ENCODE assay signal across 42 mouse cellular contexts in genomic region chr15:84080069-84080468, GRCm38 (mm10). TPM values are rescaled to one million over a fixed set of nuclear protein-coding genes. Genes with fewer than 3 reads are reported as not detected.
A peak's percentile ranks its signal among the peaks of the same experiment; 100 is the strongest.
DNase-seq lines count a peak whose midpoint lies in the region; ATAC-seq lines count a peak whose summit lies in the region.
"Had no signal": no experiment of that assay in that cellular context is flagged by ENCODE, and none has a peak within 500 bp of the region (broad histone marks: within the 10 kb centered on the region; RNA-seq: fewer than 3 reads in every experiment).

No protein-coding gene starts in this region.

- H3K9ac ChIP-seq in liver, embryonic 11.5 days (ENCODE audit: low read depth, low read length), result no peak overlapping the region
- H3K9ac ChIP-seq: embryonic facial prominence, embryonic 13.5 days; hindbrain, embryonic 13.5 days; limb, embryonic 15.5 days; liver, embryonic 14.5 days had no signal

- H3K4me2 ChIP-seq in liver, embryonic 11.5 days, result no peak overlapping the region
- H3K4me2 ChIP-seq: embryonic facial prominence, embryonic 13.5 days; hindbrain, embryonic 13.5 days; limb, embryonic 15.5 days had no signal

- H3K27me3 ChIP-seq in liver, embryonic 11.5 days (replicated peaks; ENCODE audit: control insufficient read depth, insufficient read depth, low read length), result peaks cover 4% of the 10 kb centered on the region; the same call in 1 of the 2 replicates

- WGBS in liver, embryonic 11.5 days, result 48% methylated on average over 7 of the region's 7 CpGs

- DNase-seq in heart, postnatal 10 days, result peak; percentile 21 to 30
- DNase-seq in heart, adult 8-10 months (ENCODE audit: low spot score), result no peak
- peak; percentile 17 for DNase-seq in ovary, adult 18-20 months (ENCODE audit: low spot score)
- no peak for DNase-seq in ovary, postnatal 10 days (ENCODE audit: low spot score)
- DNase-seq in lung, postnatal 14 days, result peak; percentile 62
- DNase-seq in cerebellum, postnatal 36 days, result no peak
- DNase-seq in liver, embryonic 11.5 days (ENCODE audit: low spot score), result no peak
- no peak for DNase-seq in MN1 (ENCODE audit: low spot score)
- DNase-seq: adrenal gland, adult 8-10 months; cerebellum, adult 8-10 months; cerebellum, postnatal 25 days; embryo, embryonic 11 days; gastrocnemius, adult 2 months; gastrocnemius, postnatal 36 days; heart, adult 2 months; heart, postnatal 36 days; kidney, adult 9 months; kidney, postnatal 25 days; right cerebral cortex, postnatal 4 days; thymus, adult 18-20 months; thymus, postnatal 36 days had no signal

- no peak for ATAC-seq in liver, embryonic 11.5 days (replicated peaks; ENCODE audit: low FRiP score)
- ATAC-seq: forebrain, embryonic 16.5 days; intestine, postnatal 0 days; midbrain, embryonic 16.5 days had no signal

- intact Hi-C loops in heart, postnatal 10 days (cut with DNase I), result no loop called here

- H3K4me1 ChIP-seq in liver, embryonic 11.5 days (replicated peaks; ENCODE audit: control insufficient read depth, insufficient read depth, low read length), result no peaks in the 10 kb centered on the region
- H3K4me1 ChIP-seq: embryonic facial prominence, embryonic 13.5 days; limb, embryonic 15.5 days had no signal

- H3K4me3 ChIP-seq in liver, embryonic 11.5 days (ENCODE audit: low read depth, low read length), result no peak overlapping the region
- H3K4me3 ChIP-seq: embryonic facial prominence, embryonic 13.5 days; forebrain, embryonic 10.5 days; gastrocnemius, adult 2 months; heart, adult 2 months; hindbrain, embryonic 13.5 days; limb, embryonic 10.5 days; limb, embryonic 15.5 days; midbrain, embryonic 10.5 days had no signal

- no peaks in the 10 kb centered on the region for H3K36me3 ChIP-seq in liver, embryonic 11.5 days (ENCODE audit: control insufficient read depth, insufficient read depth, low read length)
- H3K36me3 ChIP-seq: embryonic facial prominence, embryonic 13.5 days; forebrain, embryonic 10.5 days; limb, embryonic 10.5 days; limb, embryonic 15.5 days; midbrain, embryonic 10.5 days had no signal

- H3K27ac ChIP-seq in liver, embryonic 11.5 days (ENCODE audit: low read depth, low read length), result no peak overlapping the region
- H3K27ac ChIP-seq: embryonic facial prominence, embryonic 13.5 days; forebrain, embryonic 10.5 days; gastrocnemius, adult 2 months; heart, adult 2 months; hindbrain, embryonic 13.5 days; limb, embryonic 10.5 days; limb, embryonic 15.5 days; liver, embryonic 14.5 days; midbrain, embryonic 10.5 days; stomach, postnatal 0 days had no signal

- no peaks in the 10 kb centered on the region for H3K9me3 ChIP-seq in liver, embryonic 11.5 days (ENCODE audit: control insufficient read depth, low read length)
- H3K9me3 ChIP-seq: embryonic facial prominence, embryonic 13.5 days; forebrain, embryonic 10.5 days; hindbrain, embryonic 13.5 days; limb, embryonic 10.5 days; limb, embryonic 15.5 days; midbrain, embryonic 10.5 days had no signal

RNA-seq across cellular contexts. Expression of gene Efcab6, which starts 14.9 kb away (rescaled TPM):
- total RNA-seq in heart, postnatal 10 days (2021), result not detected
- not detected for total RNA-seq in heart, adult 8-10 months (2022)
- polyA plus RNA-seq in liver, embryonic 11.5 days (2014; fragmentation: Nextera tagmentation; extraction: Ambion mirVana), result not detected in 2 replicates
- total RNA-seq: CH12.LX; heart, adult 2 months; heart, postnatal 36 days; neutrophil, adult 5-6 weeks had no signal
- polyA plus RNA-seq: C2C12; intestine, postnatal 0 days; limb, embryonic 10.5 days; liver, embryonic 14.5 days; spleen, adult 2 months had no signal

RNA-seq across cellular contexts. Expression of gene Sult4a1, which starts 25.5 kb away (rescaled TPM):
- not detected for total RNA-seq in heart, postnatal 10 days (2021)
- total RNA-seq in heart, adult 8-10 months (2022), result under 1 TPM in 3 of 4 experiments, not detected in 1; 0.09 to 0.20 (median 0.11) TPM
- 0.81 and 0.88 TPM in 2 replicates for polyA plus RNA-seq in liver, embryonic 11.5 days (2014; fragmentation: Nextera tagmentation; extraction: Ambion mirVana)
- total RNA-seq: CH12.LX; gastrocnemius, adult 2 months; gastrocnemius, postnatal 36 days; neutrophil, adult 5-6 weeks had no signal
- polyA plus RNA-seq: C2C12 had no signal

RNA-seq across cellular contexts. Expression of gene Pnpla5, which starts 42.9 kb away (rescaled TPM):
- not detected for total RNA-seq in heart, postnatal 10 days (2021)
- not detected for total RNA-seq in heart, adult 8-10 months (2022)
- not detected in 2 replicates for polyA plus RNA-seq in liver, embryonic 11.5 days (2014; fragmentation: Nextera tagmentation; extraction: Ambion mirVana)
- total RNA-seq: adrenal gland, postnatal 4 days; CH12.LX; gastrocnemius, postnatal 36 days; heart, adult 2 months; heart, postnatal 36 days; layer of hippocampus, adult 18-20 months; layer of hippocampus, postnatal 14 days; left cerebral cortex, postnatal 10 days; neutrophil, adult 5-6 weeks had no signal
- polyA plus RNA-seq: C2C12; embryonic facial prominence, embryonic 13.5 days; forebrain, embryonic 10.5 days; forebrain, embryonic 16.5 days; heart, adult 2 months; heart, embryonic 14.5 days; hindbrain, embryonic 13.5 days; intestine, postnatal 0 days; limb, embryonic 10.5 days; limb, embryonic 15.5 days; midbrain, embryonic 10.5 days; midbrain, embryonic 16.5 days; neural tube, embryonic 11.5 days; spleen, adult 2 months; stomach, postnatal 0 days had no signal

Comparison
In these comparisons a context has a peak if more than half of its experiments do, and no peak if none do; other contexts are left out.
1. DNase-seq: peak in heart, postnatal 10 days (2 of 2), ovary, adult 18-20 months (single experiment) and lung, postnatal 14 days (single experiment); none in heart, adult 8-10 months (single experiment), ovary, postnatal 10 days (single experiment), cerebellum, postnatal 36 days (0 of 2), liver, embryonic 11.5 days (single experiment) and MN1 (single experiment).